Mouse (Mus musculus): Measurements from ENCODE around the gene AC192777.2.
"Not testable (repeated sequence)": the region's sequence is repeated elsewhere in the genome, so short reads cannot be mapped to it uniquely, and the experiment has no call there.

DNA sequence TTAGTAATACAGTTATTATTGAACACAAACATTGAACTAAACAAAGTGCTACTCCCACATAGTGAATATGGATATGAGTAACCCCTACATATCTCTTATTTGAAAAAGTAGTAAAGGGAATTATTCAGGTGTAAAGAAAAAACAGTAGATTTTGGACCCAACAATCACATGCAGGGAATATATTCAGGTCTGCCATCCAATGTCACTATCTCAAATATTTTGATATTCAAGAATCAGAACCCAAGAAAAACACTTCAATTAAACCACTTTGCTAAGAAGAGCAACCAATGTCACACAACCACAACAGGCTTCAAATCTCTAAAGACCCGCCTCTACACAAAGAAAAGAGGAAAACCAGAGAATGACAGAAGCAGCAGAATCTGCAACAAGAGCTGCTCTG is at the start of gene AC192777.2:
- not testable (repeated sequence) for TF ChIP-seq CTCF (IDR thresholded peaks at IDR 0.05; ENCODE audit: control insufficient read depth, insufficient read depth, low read length); POLR2A (IDR thresholded peaks at IDR 0.05; ENCODE audit: borderline replicate concordance, control insufficient read depth, low read depth, low read length)
